Mouse (Mus musculus) G1E (cell line): ENCODE measurements around the gene Tedc2. TPM values are rescaled to one million over a fixed set of nuclear protein-coding genes. Genes with fewer than 3 reads are reported as not detected.
A peak's percentile ranks its signal among the peaks of the same experiment; 100 is the strongest.

Experiments
- ATAC-seq: 2 replicates; pipeline ENCODE4 v1.8.0; 2016; ENCODE audit warnings: mild to moderate bottlenecking; ENCODE audit not compliant: insufficient number of reproducible peaks, poor library complexity, low FRiP score, severe bottlenecking; ENCODE audit errors: extremely low read depth
- DNase-seq: peaks from one replicate; pipeline ENCODE4 v3.0.0; 2012; ENCODE audit warnings: low spot score
- H3K27me3 ChIP-seq: 2 replicates; pipeline ENCODE4 v1.6.1; 2012; ENCODE audit warnings: mild to moderate bottlenecking, low read length, inconsistent platforms; ENCODE audit not compliant: insufficient read depth
- H3K36me3 ChIP-seq: replicated peaks from 2 replicates; pipeline ENCODE3; 2012; ENCODE audit warnings: mild to moderate bottlenecking, inconsistent platforms
- H3K4me1 ChIP-seq: 2 replicates; pipeline ENCODE4 v1.6.1; 2012; ENCODE audit warnings: low read depth, low read length, inconsistent platforms, mixed read lengths; ENCODE audit not compliant: insufficient read depth
- H3K4me3 ChIP-seq: 2 replicates; pipeline ENCODE4 v1.5.1; 2012; ENCODE audit warnings: low read depth, mild to moderate bottlenecking, inconsistent platforms, low read length, moderate library complexity, mixed read lengths
- H3K9me3 ChIP-seq: replicated peaks from 2 replicates; pipeline ENCODE4 v1.6.1; 2012; ENCODE audit warnings: inconsistent platforms
- CTCF ChIP-seq: IDR thresholded peaks from 2 replicates; pipeline ENCODE4 v1.5.1; 2012; ENCODE audit warnings: low read depth, low read length, inconsistent platforms, mixed read lengths
- GATA1 ChIP-seq: IDR thresholded peaks from 2 replicates; pipeline ENCODE4 v1.6.1; 2012; ENCODE audit warnings: borderline replicate concordance, low read length, inconsistent platforms, mixed read lengths
- GATA2 ChIP-seq: IDR thresholded peaks from 2 replicates; pipeline ENCODE4 v1.6.1; 2012; ENCODE audit warnings: low read depth, low read length, inconsistent platforms, borderline replicate concordance
- POLR2AphosphoS5 ChIP-seq: IDR thresholded peaks from 2 replicates; pipeline ENCODE4 v1.6.1; 2012; ENCODE audit warnings: low read depth, low read length, inconsistent platforms; ENCODE audit not compliant: insufficient replicate concordance
- TAL1 ChIP-seq: conservative IDR thresholded peaks from 2 replicates; pipeline ENCODE4 v1.6.1; 2012; ENCODE audit warnings: low read depth, low read length, inconsistent platforms, mixed read lengths
- polyA plus RNA-seq: library from polyadenylated mRNA; stranded (reverse); fragments of >175 nt; gene quantifications from 2 replicates; pipeline ENCODE4 v1.2.3, GENCODE M21; 2012
- total RNA-seq, 2 experiments: library from RNA; stranded (forward) in 1 of 2; stranded (reverse) in 1 of 2; fragments of 200-1000 nt in 1 of 2; fragments of >200 nt in 1 of 2; fragmentation: Nextera tagmentation in 1 of 2; gene quantifications; 2 replicates each; pipeline ENCODE4 v1.2.3; 2014 to 2017

Tedc2 gene
- total and polyA plus RNA-seq, 3 experiments: 38.3 to 55.1 (median 41.7) TPM

GRCm38 (mm10) chr17:24222653-24223052 is 2.0 kb upstream of the Tedc2 start:
- H3K9me3 ChIP-seq: no peaks in the 10 kb centered on the region
- H3K4me3 ChIP-seq: no peak overlapping the region
- H3K36me3 ChIP-seq: peaks cover 78% of the 10 kb centered on the region
- no peaks in the 10 kb centered on the region for H3K27me3 ChIP-seq
- peaks cover 92% of the 10 kb centered on the region for H3K4me1 ChIP-seq
- TF ChIP-seq POLR2AphosphoS5 (no peak), CTCF (no peak), TAL1 (no peak), GATA1 (no peak), GATA2 (no peak)
- ATAC-seq: no peak
- DNase-seq: no peak

GRCm38 (mm10) chr17:24216836-24217235 is 3.8 kb downstream of the Tedc2 start:
- TF ChIP-seq GATA2 (no peak), CTCF (no peak), TAL1 (no peak)
- Histone ChIP-seq H3K4me1 (peaks cover 77% of the 10 kb centered on the region), H3K27me3 (no peaks in the 10 kb centered on the region), H3K4me3 (no peak overlapping the region), H3K36me3 (peaks cover 68% of the 10 kb centered on the region), H3K9me3 (no peaks in the 10 kb centered on the region)
- no peak; the same call in 1 of the 2 replicates for ATAC-seq
- no peak for DNase-seq

GRCm38 (mm10) chr17:24213186-24213585 is 7.5 kb downstream of the Tedc2 start:
- Histone ChIP-seq H3K9me3 (no peaks in the 10 kb centered on the region), H3K4me1 (peaks cover 81% of the 10 kb centered on the region)
- no peak for ATAC-seq

GRCm38 (mm10) chr17:24212441-24213018 is 8.1 kb downstream of the Tedc2 start:
- TF ChIP-seq GATA1 (no peak), GATA2 (no peak), TAL1 (no peak), POLR2AphosphoS5 (no peak), CTCF (no peak)
- peaks cover 53% of the 10 kb centered on the region for H3K36me3 ChIP-seq
- peak overlapping the region; percentile 48; the same call in 1 of the 2 replicates for H3K4me3 ChIP-seq
- H3K27me3 ChIP-seq: no peaks in the 10 kb centered on the region
- ATAC-seq: no peak
- no peaks in the 10 kb centered on the region for H3K9me3 ChIP-seq
- peaks cover 81% of the 10 kb centered on the region for H3K4me1 ChIP-seq
- no peak for DNase-seq

More at GRCm38 (mm10) chr17:24213186-24213585, 7.5 kb downstream of the Tedc2 start:
- no peak overlapping the region for H3K4me3 ChIP-seq
- no peaks in the 10 kb centered on the region for H3K27me3 ChIP-seq
- TF ChIP-seq TAL1: no peak
- TF ChIP-seq CTCF: no peak
- no peak for TF ChIP-seq GATA2
- no peak for TF ChIP-seq GATA1
- TF ChIP-seq POLR2AphosphoS5: no peak
- H3K36me3 ChIP-seq: peaks cover 53% of the 10 kb centered on the region
- DNase-seq: no peak

GRCm38 (mm10) chr17:24211631-24212440 is 8.8 kb downstream of the Tedc2 start:
- no peak for TF ChIP-seq POLR2AphosphoS5
- no peak for TF ChIP-seq CTCF
- no peak for TF ChIP-seq TAL1
- no peak for TF ChIP-seq GATA1
- TF ChIP-seq GATA2: no peak
- Histone ChIP-seq H3K36me3 (peaks cover 53% of the 10 kb centered on the region), H3K27me3 (no peaks in the 10 kb centered on the region), H3K4me3 (peak overlapping the region; percentile 48; the same call in 1 of the 2 replicates), H3K9me3 (no peaks in the 10 kb centered on the region), H3K4me1 (peaks cover 84% of the 10 kb centered on the region)
- ATAC-seq: no peak
- DNase-seq: no peak

- DNase-seq (no peak), ATAC-seq (no peak)
- Histone ChIP-seq H3K9me3 (no peaks in the 10 kb centered on the region), H3K36me3 (peaks cover 41% of the 10 kb centered on the region), H3K4me1 (peaks cover 84% of the 10 kb centered on the region), H3K4me3 (peak overlapping the region; percentile 45; the same call in 1 of the 2 replicates), H3K27me3 (no peaks in the 10 kb centered on the region)
- TF ChIP-seq POLR2AphosphoS5: no peak
- TF ChIP-seq GATA2: no peak
- TF ChIP-seq TAL1: no peak
- TF ChIP-seq GATA1: no peak
- TF ChIP-seq CTCF: no peak
These were observed 10.1 kb downstream of the Tedc2 start for GRCm38 (mm10) chr17:24210591-24210990.
